Mouse (Mus musculus) heart, adult 8-10 months (tissue): ENCODE measurements around the gene Mrps17. TPM values are rescaled to one million over a fixed set of nuclear protein-coding genes. Genes with fewer than 3 reads are reported as not detected.
A peak's percentile ranks its signal among the peaks of the same experiment; 100 is the strongest.
"Not testable (repeated sequence)": the region's sequence is repeated elsewhere in the genome, so short reads cannot be mapped to it uniquely, and the experiment has no call there.

Source experiments
- DNase-seq: peaks from one replicate; pipeline ENCODE4 v3.0.0; 2022; ENCODE audit warnings: low spot score
- total RNA-seq, 4 experiments: library from RNA; stranded (reverse); gene quantifications; 2 replicates each; pipeline ENCODE4 v1.2.4; 2022

Gene Mrps17
- total RNA-seq = 10 to 100 TPM; 86.3 to 98.9 (median 90.7) TPM

GRCm38 (mm10) chr5:129715326-129715861, at the start of gene Mrps17:
Gene Mrps17, plus strand, starts transcription at chr5:129715497.
- peak; percentile 96 for DNase-seq

GRCm38 (mm10) chr5:129666271-129666909, 48.9 kb upstream of the Mrps17 start:
- no peak for DNase-seq

GRCm38 (mm10) chr5:129667851-129668250, 47.4 kb upstream of the Mrps17 start:
- no peak for DNase-seq

GRCm38 (mm10) chr5:129669453-129670035, 45.8 kb upstream of the Mrps17 start:
- no peak for DNase-seq

GRCm38 (mm10) chr5:129670036-129670458, 45.2 kb upstream of the Mrps17 start, which contains the start of gene Zfp11:
Gene Zfp11, minus strand, starts transcription at chr5:129670099.
- DNase-seq = peak; percentile 80

- not testable (repeated sequence) for DNase-seq
These were observed 30.2 kb upstream of the Mrps17 start for GRCm38 (mm10) chr5:129685141-129685540.

GRCm38 (mm10) chr5:129687621-129688020, 27.7 kb upstream of the Mrps17 start:
- DNase-seq = no peak

GRCm38 (mm10) chr5:129690528-129690927, 24.8 kb upstream of the Mrps17 start:
- DNase-seq = no peak

GRCm38 (mm10) chr5:129700506-129700905, 14.8 kb upstream of the Mrps17 start:
- no peak for DNase-seq

GRCm38 (mm10) chr5:129701706-129702105, 13.6 kb upstream of the Mrps17 start:
- no peak for DNase-seq

- DNase-seq = no peak
These were observed 11.9 kb upstream of the Mrps17 start for GRCm38 (mm10) chr5:129703368-129703767.

- no peak for DNase-seq
These were observed 6.9 kb upstream of the Mrps17 start, which contains the start of gene Sept14 for GRCm38 (mm10) chr5:129708412-129708811. Gene Sept14, minus strand, starts transcription at chr5:129708512.

GRCm38 (mm10) chr5:129717016-129717415, 1.7 kb downstream of the Mrps17 start:
- DNase-seq = no peak

- DNase-seq = no peak
These were observed 4.9 kb downstream of the Mrps17 start for GRCm38 (mm10) chr5:129720176-129720575.

GRCm38 (mm10) chr5:129724268-129724667, 9.0 kb downstream of the Mrps17 start:
- no peak for DNase-seq

GRCm38 (mm10) chr5:129724834-129725773, 9.8 kb downstream of the Mrps17 start, which contains the start of gene Nipsnap2:
Gene Nipsnap2, plus strand, starts transcription at chr5:129725063.
- peak; percentile 89 for DNase-seq

GRCm38 (mm10) chr5:129725774-129726392, 10.6 kb downstream of the Mrps17 start:
- no peak for DNase-seq

- no peak for DNase-seq
These were observed 11.5 kb downstream of the Mrps17 start for GRCm38 (mm10) chr5:129726784-129727183.

GRCm38 (mm10) chr5:129729286-129729685, 14.0 kb downstream of the Mrps17 start:
- no peak for DNase-seq

GRCm38 (mm10) chr5:129730344-129730743, 15.0 kb downstream of the Mrps17 start:
- peak; percentile 75 for DNase-seq

- DNase-seq = peak; percentile 66
These were observed 15.7 kb downstream of the Mrps17 start for GRCm38 (mm10) chr5:129731021-129731420.
